Mouse (Mus musculus): ENCODE measurements around the gene Lingo4. TPM values are rescaled to one million over a fixed set of nuclear protein-coding genes. Genes with fewer than 3 reads are reported as not detected.
A peak's percentile ranks its signal among the peaks of the same experiment; 100 is the strongest.

Gene Lingo4
- polyA plus RNA-seq, 1 experiment from 2014 or later: not detected

GRCm38 (mm10) chr3:94404366-94405054, 6.2 kb downstream of the Lingo4 start:
- no peaks in the 10 kb centered on the region for H3K36me3 ChIP-seq
- no peak overlapping the region for H3K4me3 ChIP-seq (replicated peaks)
- H3K9me3 ChIP-seq: no peaks in the 10 kb centered on the region
- no peak overlapping the region for H3K9ac ChIP-seq (replicated peaks)
- WGBS: 16% methylated on average over 7 of the region's 7 CpGs
- no peak for ATAC-seq (ENCODE audit: insufficient number of reproducible peaks, insufficient read depth, low FRiP score, low TSS enrichment, low read depth)
- H3K4me1 ChIP-seq (replicated peaks): peaks cover 11% of the 10 kb centered on the region; the same call in 1 of the 2 replicates
- H3K4me2 ChIP-seq: no peak overlapping the region
- H3K27ac ChIP-seq: no peak overlapping the region
- H3K27me3 ChIP-seq: peaks cover 61% of the 10 kb centered on the region

DNA sequence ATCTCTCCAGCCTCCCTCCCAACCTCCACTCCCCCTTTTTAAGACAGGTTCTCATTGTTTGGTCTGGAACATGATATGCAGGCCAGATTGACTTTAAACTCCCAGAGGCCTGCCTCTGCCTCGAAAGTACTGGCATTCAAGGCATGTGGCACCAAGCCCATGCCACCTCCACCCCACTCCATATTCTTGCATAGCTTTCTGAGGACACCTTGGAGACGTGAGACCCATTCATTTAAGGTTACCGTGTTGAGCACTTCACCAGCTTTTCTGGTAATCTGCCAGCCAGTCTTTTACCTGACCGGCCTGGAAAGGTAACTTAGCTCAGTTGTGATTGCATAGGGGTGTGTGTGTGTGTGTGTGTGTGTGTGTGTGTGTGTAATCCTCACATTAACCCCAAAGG, 7.2 kb downstream of the Lingo4 start:
- Histone ChIP-seq H3K9ac (replicated peaks) (no peak overlapping the region), H3K4me2 (no peak overlapping the region), H3K27me3 (peaks cover 51% of the 10 kb centered on the region), H3K4me1 (replicated peaks) (peaks cover 11% of the 10 kb centered on the region; the same call in 1 of the 2 replicates), H3K4me3 (replicated peaks) (no peak overlapping the region), H3K36me3 (no peaks in the 10 kb centered on the region), H3K27ac (no peak overlapping the region), H3K9me3 (no peaks in the 10 kb centered on the region)
- ATAC-seq (ENCODE audit: insufficient number of reproducible peaks, insufficient read depth, low FRiP score, low TSS enrichment, low read depth): no peak
- WGBS: 67% methylated on average over 4 of the region's 4 CpGs

- H3K27ac ChIP-seq: no peak overlapping the region
- H3K4me2 ChIP-seq: peak overlapping the region; percentile 80
- peaks cover 8% of the 10 kb centered on the region for H3K27me3 ChIP-seq
- peak; percentile 27; the same call in 1 of the 2 replicates for ATAC-seq (ENCODE audit: insufficient number of reproducible peaks, insufficient read depth, low FRiP score, low TSS enrichment, low read depth)
- no peaks in the 10 kb centered on the region for H3K36me3 ChIP-seq
- peak overlapping the region; percentile 40 for H3K4me3 ChIP-seq (replicated peaks)
- H3K4me1 ChIP-seq (replicated peaks): peaks cover 9% of the 10 kb centered on the region
- H3K9me3 ChIP-seq: no peaks in the 10 kb centered on the region
- no peak overlapping the region for H3K9ac ChIP-seq (replicated peaks)
- 9% methylated on average over 25 of the region's 25 CpGs for WGBS
Observed at GRCm38 (mm10) chr3:94412530-94412929, 14.2 kb downstream of the Lingo4 start.

- Histone ChIP-seq H3K9ac (replicated peaks) (peak within 1 kb of the TSS; percentile 49; the same call in 1 of the 2 replicates), H3K27ac (no peak within 1 kb of the TSS), H3K4me1 (replicated peaks) (peaks cover 9% of the 10 kb centered on the region), H3K27me3 (peaks cover 8% of the 10 kb centered on the region), H3K4me2 (peak within 1 kb of the TSS; percentile 80), H3K4me3 (replicated peaks) (peak within 1 kb of the TSS; percentile 40), H3K9me3 (no peaks in the 10 kb centered on the region), H3K36me3 (no peaks in the 10 kb centered on the region)
- ATAC-seq (ENCODE audit: insufficient number of reproducible peaks, insufficient read depth, low FRiP score, low TSS enrichment, low read depth): peak; percentile 99
- 8% methylated on average over 52 of the region's 52 CpGs for WGBS
Observed at GRCm38 (mm10) chr3:94413031-94413679, 14.8 kb downstream of the Lingo4 start, which contains the start of gene Tdrkh. Gene Tdrkh, plus strand, starts transcription at chr3:94413273.

GRCm38 (mm10) chr3:94430980-94431379, 32.7 kb downstream of the Lingo4 start:
- Histone ChIP-seq H3K36me3 (no peaks in the 10 kb centered on the region), H3K9me3 (no peaks in the 10 kb centered on the region), H3K9ac (replicated peaks) (no peak overlapping the region), H3K4me1 (replicated peaks) (no peaks in the 10 kb centered on the region), H3K4me2 (no peak overlapping the region), H3K4me3 (replicated peaks) (no peak overlapping the region), H3K27ac (no peak overlapping the region), H3K27me3 (no peaks in the 10 kb centered on the region)
- ATAC-seq (ENCODE audit: insufficient number of reproducible peaks, insufficient read depth, low FRiP score, low TSS enrichment, low read depth): no peak
- WGBS: 80% methylated on average over 2 of the region's 2 CpGs

DNA sequence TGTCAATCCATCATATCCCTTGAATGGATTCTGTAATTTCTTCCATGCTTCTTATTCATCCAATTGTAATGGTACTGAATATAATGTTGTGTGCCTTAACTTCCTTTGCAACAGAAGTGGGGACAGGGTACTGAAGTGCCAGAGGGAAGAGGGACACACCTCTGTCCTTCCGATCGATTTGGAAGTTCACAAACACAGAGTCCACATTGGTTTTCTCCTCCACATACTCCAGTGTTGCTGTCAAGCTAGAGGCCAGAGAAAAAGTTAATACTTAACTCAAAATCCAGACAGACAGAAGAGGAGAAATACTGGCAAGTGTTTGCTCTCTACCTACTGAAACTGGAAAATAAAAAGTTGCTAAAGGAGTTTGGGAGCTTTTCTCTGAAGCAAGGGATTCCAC, 36.0 kb downstream of the Lingo4 start:
- 89% methylated on average over 2 of the region's 2 CpGs for WGBS
- ATAC-seq (ENCODE audit: insufficient number of reproducible peaks, insufficient read depth, low FRiP score, low TSS enrichment, low read depth): no peak
- no peaks in the 10 kb centered on the region for H3K36me3 ChIP-seq
- no peak overlapping the region for H3K9ac ChIP-seq (replicated peaks)
- no peak overlapping the region for H3K27ac ChIP-seq
- no peak overlapping the region for H3K4me2 ChIP-seq
- H3K4me1 ChIP-seq (replicated peaks): no peaks in the 10 kb centered on the region
- peaks cover 3% of the 10 kb centered on the region; the same call in 1 of the 2 replicates for H3K27me3 ChIP-seq
- H3K9me3 ChIP-seq: no peaks in the 10 kb centered on the region
- no peak overlapping the region for H3K4me3 ChIP-seq (replicated peaks)

GRCm38 (mm10) chr3:94436420-94436819, 38.1 kb downstream of the Lingo4 start:
- no peak overlapping the region for H3K4me3 ChIP-seq (replicated peaks)
- no peak overlapping the region for H3K9ac ChIP-seq (replicated peaks)
- 77% methylated on average over 9 of the region's 9 CpGs for WGBS
- no peak for ATAC-seq (ENCODE audit: insufficient number of reproducible peaks, insufficient read depth, low FRiP score, low TSS enrichment, low read depth)
- no peak overlapping the region for H3K27ac ChIP-seq
- H3K4me1 ChIP-seq (replicated peaks): no peaks in the 10 kb centered on the region
- H3K36me3 ChIP-seq: no peaks in the 10 kb centered on the region
- H3K4me2 ChIP-seq: no peak overlapping the region
- H3K27me3 ChIP-seq: peaks cover 11% of the 10 kb centered on the region; the same call in 1 of the 2 replicates
- H3K9me3 ChIP-seq: no peaks in the 10 kb centered on the region

GRCm38 (mm10) chr3:94441182-94441581, 42.9 kb downstream of the Lingo4 start:
- no peak for ATAC-seq (ENCODE audit: insufficient number of reproducible peaks, insufficient read depth, low FRiP score, low TSS enrichment, low read depth)
- Histone ChIP-seq H3K4me2 (no peak overlapping the region), H3K9me3 (no peaks in the 10 kb centered on the region), H3K4me1 (replicated peaks) (peaks cover 5% of the 10 kb centered on the region), H3K4me3 (replicated peaks) (no peak overlapping the region), H3K9ac (replicated peaks) (no peak overlapping the region), H3K36me3 (peaks cover 15% of the 10 kb centered on the region), H3K27me3 (peaks cover 11% of the 10 kb centered on the region; the same call in 1 of the 2 replicates), H3K27ac (no peak overlapping the region)
- WGBS: 37% methylated on average over 3 of the region's 3 CpGs

DNA sequence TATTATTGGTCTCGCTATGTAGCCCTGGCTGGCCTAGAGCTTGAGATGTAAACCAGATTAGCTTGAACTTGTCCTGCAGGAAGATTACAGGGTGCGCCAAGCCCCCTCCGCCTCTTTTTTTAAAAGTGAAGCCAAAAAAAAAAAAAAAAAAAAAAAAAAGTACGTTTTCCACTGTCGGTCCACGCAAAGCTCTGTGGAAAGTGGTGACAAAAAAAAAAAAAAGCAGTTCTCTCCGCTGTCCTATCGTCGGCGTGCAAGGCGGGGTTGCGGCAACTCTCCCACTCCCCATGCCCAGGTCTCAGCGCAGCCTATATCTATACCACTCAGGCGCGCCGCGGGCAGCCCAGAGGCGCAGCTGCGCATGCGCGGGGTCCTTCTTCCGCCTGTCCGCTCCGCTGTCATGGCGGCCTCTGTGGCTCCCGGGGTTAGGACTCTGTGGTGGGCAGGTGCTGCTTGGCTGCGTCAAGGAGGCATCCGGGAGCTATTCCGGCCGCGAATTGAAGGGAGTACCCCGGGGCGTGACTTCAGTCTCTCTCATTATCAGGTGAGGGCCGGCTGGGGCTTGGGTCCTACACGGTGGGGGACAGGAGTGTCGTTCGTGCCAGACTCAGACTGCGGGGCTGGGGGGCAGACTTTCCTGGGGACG, 44.8 kb downstream of the Lingo4 start, which contains the start of gene Mrpl9:
Gene Mrpl9 (plus strand): TSS at position 368 of the 646 bp plus-strand sequence.
- no peaks in the 10 kb centered on the region for H3K9me3 ChIP-seq
- peaks cover 11% of the 10 kb centered on the region; the same call in 1 of the 2 replicates for H3K27me3 ChIP-seq
- peaks cover 5% of the 10 kb centered on the region for H3K4me1 ChIP-seq (replicated peaks)
- no peak within 1 kb of the TSS for H3K27ac ChIP-seq
- peak within 1 kb of the TSS; percentile 82 for H3K4me2 ChIP-seq
- H3K36me3 ChIP-seq: peaks cover 34% of the 10 kb centered on the region
- peak; percentile 97 for ATAC-seq (ENCODE audit: insufficient number of reproducible peaks, insufficient read depth, low FRiP score, low TSS enrichment, low read depth)
- H3K4me3 ChIP-seq (replicated peaks): peak within 1 kb of the TSS; percentile 94
- under 1% methylated on average over 37 of the region's 39 CpGs for WGBS
- H3K9ac ChIP-seq (replicated peaks): peak within 1 kb of the TSS; percentile 88

DNA sequence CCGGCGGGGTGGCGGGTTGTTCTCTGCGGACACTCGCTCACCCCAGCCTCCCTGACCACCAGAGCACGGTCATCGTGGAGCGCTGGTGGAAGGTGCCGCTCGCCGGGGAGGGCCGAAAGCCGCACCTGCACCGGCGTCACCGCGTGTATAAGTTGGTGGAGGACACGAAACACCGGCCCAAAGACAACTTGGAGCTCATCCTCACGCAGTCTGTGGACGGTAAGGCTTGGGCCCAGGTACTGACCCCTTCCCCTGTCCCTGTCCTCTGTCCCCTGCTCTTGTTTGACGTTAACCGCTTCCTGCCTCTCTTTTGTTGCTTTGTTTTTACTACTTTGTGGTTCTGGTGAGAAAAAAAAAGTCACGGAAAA, 45.3 kb downstream of the Lingo4 start, which contains the start of gene Oaz3:
Gene Oaz3 (minus strand): TSS at position 319 of the 368 bp plus-strand sequence.
- peaks cover 11% of the 10 kb centered on the region; the same call in 1 of the 2 replicates for H3K27me3 ChIP-seq
- peaks cover 39% of the 10 kb centered on the region for H3K36me3 ChIP-seq
- H3K9ac ChIP-seq (replicated peaks): peak within 1 kb of the TSS; percentile 88
- H3K4me2 ChIP-seq: peak within 1 kb of the TSS; percentile 82
- no peak within 1 kb of the TSS for H3K27ac ChIP-seq
- peak within 1 kb of the TSS; percentile 94 for H3K4me3 ChIP-seq (replicated peaks)
- no peak; the same call in 1 of the 2 replicates for ATAC-seq (ENCODE audit: insufficient number of reproducible peaks, insufficient read depth, low FRiP score, low TSS enrichment, low read depth)
- 1% methylated on average over 24 of the region's 24 CpGs for WGBS
- H3K9me3 ChIP-seq: no peaks in the 10 kb centered on the region
- H3K4me1 ChIP-seq (replicated peaks): peaks cover 5% of the 10 kb centered on the region

DNA sequence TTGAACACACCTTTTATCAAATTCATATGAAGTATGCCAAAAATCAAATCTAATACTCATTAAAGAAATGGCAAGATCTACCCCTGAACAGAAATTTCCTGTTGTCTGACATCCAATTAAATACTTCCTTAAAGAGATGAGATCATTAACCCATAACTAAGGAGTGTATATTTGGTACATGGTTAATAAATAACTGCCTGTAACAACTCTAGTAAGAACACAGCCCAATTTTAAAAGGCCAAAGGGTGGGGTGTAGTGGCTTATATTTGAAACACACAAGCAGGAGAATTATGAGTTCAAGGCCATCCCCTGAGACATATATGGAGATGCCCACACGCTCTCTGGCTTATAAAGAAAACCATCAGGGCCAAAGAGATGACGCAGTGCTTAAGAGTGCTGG, 51.1 kb downstream of the Lingo4 start:
- H3K27me3 ChIP-seq: no peaks in the 10 kb centered on the region
- no peak overlapping the region for H3K27ac ChIP-seq
- no peak for ATAC-seq (ENCODE audit: insufficient number of reproducible peaks, insufficient read depth, low FRiP score, low TSS enrichment, low read depth)
- no peaks in the 10 kb centered on the region for H3K4me1 ChIP-seq (replicated peaks)
- peaks cover 46% of the 10 kb centered on the region for H3K36me3 ChIP-seq
- H3K4me2 ChIP-seq: no peak overlapping the region
- H3K4me3 ChIP-seq (replicated peaks): no peak overlapping the region
- no peaks in the 10 kb centered on the region for H3K9me3 ChIP-seq
- no peak overlapping the region for H3K9ac ChIP-seq (replicated peaks)
- 97% methylated on average over 2 of the region's 2 CpGs for whole genome bisulfite sequencing
